Mouse (Mus musculus): ENCODE data around the gene Arhgap24.

Gene Arhgap24

GRCm38 (mm10) chr5:102481215-102482211 is at the start of gene Arhgap24:
Gene Arhgap24 (plus strand): TSS chr5:102481391.
- DNase-seq: peak; percentile 44

GRCm38 (mm10) chr5:102434182-102434581 is 47.0 kb upstream of the Arhgap24 start:
- no peak for DNase-seq

- DNase-seq: no peak
These were observed 44.6 kb upstream of the Arhgap24 start for GRCm38 (mm10) chr5:102436581-102436980.

GRCm38 (mm10) chr5:102439119-102439877 is 41.9 kb upstream of the Arhgap24 start:
- DNase-seq: no peak

- DNase-seq: no peak
These were observed 33.8 kb upstream of the Arhgap24 start for GRCm38 (mm10) chr5:102447436-102447835.

- no peak for DNase-seq
These were observed 30.3 kb upstream of the Arhgap24 start for GRCm38 (mm10) chr5:102450897-102451296.

GRCm38 (mm10) chr5:102452079-102452797 is 29.0 kb upstream of the Arhgap24 start:
- no peak for DNase-seq

- DNase-seq: no peak
These were observed 27.9 kb upstream of the Arhgap24 start for GRCm38 (mm10) chr5:102453324-102453723.

- DNase-seq: no peak
These were observed 25.9 kb upstream of the Arhgap24 start for GRCm38 (mm10) chr5:102455247-102455646.

GRCm38 (mm10) chr5:102460452-102461197 is 20.6 kb upstream of the Arhgap24 start:
- no peak for DNase-seq

GRCm38 (mm10) chr5:102462948-102463347 is 18.2 kb upstream of the Arhgap24 start:
- no peak for DNase-seq

- no peak for DNase-seq
These were observed 15.8 kb upstream of the Arhgap24 start for GRCm38 (mm10) chr5:102465372-102465771.

GRCm38 (mm10) chr5:102468292-102468691 is 12.9 kb upstream of the Arhgap24 start:
- DNase-seq: no peak

GRCm38 (mm10) chr5:102470284-102470683 is 10.9 kb upstream of the Arhgap24 start:
- no peak for DNase-seq

GRCm38 (mm10) chr5:102478076-102478475 is 3.1 kb upstream of the Arhgap24 start:
- DNase-seq: no peak

- no peak for DNase-seq
These were observed 2.2 kb downstream of the Arhgap24 start for GRCm38 (mm10) chr5:102483285-102483975.

- no peak for DNase-seq
These were observed 10.4 kb downstream of the Arhgap24 start for GRCm38 (mm10) chr5:102491554-102491953.

GRCm38 (mm10) chr5:102492152-102492551 is 11.0 kb downstream of the Arhgap24 start:
- DNase-seq: no peak

- DNase-seq: no peak
These were observed 13.6 kb downstream of the Arhgap24 start for GRCm38 (mm10) chr5:102494827-102495226.

GRCm38 (mm10) chr5:102497205-102497604 is 16.0 kb downstream of the Arhgap24 start:
- peak; percentile 42 for DNase-seq

GRCm38 (mm10) chr5:102498747-102499146 is 17.6 kb downstream of the Arhgap24 start:
- peak; percentile 55 for DNase-seq

GRCm38 (mm10) chr5:102502333-102502732 is 21.1 kb downstream of the Arhgap24 start:
- DNase-seq: peak; percentile 66

All from layer of hippocampus, adult 9-11 months (tissue).